Mouse (Mus musculus): ENCODE data around the gene Serpina3k. TPM values are rescaled to one million over a fixed set of nuclear protein-coding genes. Genes with fewer than 3 reads are reported as not detected.
"Not testable (repeated sequence)": the region's sequence is repeated elsewhere in the genome, so short reads cannot be mapped to it uniquely, and the experiment has no call there.

The Serpina3k gene
- polyA plus RNA-seq, 1 experiment = 0.15 TPM

- no peaks in the 10 kb centered on the region for H3K4me1 ChIP-seq (replicated peaks; ENCODE audit: control insufficient read depth, insufficient read depth, low read length)
- H3K4me3 ChIP-seq (ENCODE audit: control insufficient read depth, insufficient read depth, low read length) = no peak overlapping the region
- no peak overlapping the region for H3K27ac ChIP-seq (ENCODE audit: control insufficient read depth, insufficient read depth, low read length)
- DNase-seq = no peak
- H3K27me3 ChIP-seq (ENCODE audit: control insufficient read depth, insufficient read depth, low read length) = no peaks in the 10 kb centered on the region
- TF ChIP-seq POLR2A (IDR thresholded peaks at IDR 0.05; ENCODE audit: control insufficient read depth, extremely low read depth, insufficient read depth, low read length, poor library complexity) (no peak), CTCF (IDR thresholded peaks at IDR 0.05; ENCODE audit: borderline replicate concordance, control insufficient read depth, extremely low read depth, insufficient read depth, low read length, poor library complexity) (no peak)
- H3K36me3 ChIP-seq (ENCODE audit: control insufficient read depth, insufficient read depth, low read length) = no peaks in the 10 kb centered on the region
Observed at GRCm38 (mm10) chr12:104388477-104388876, 50.2 kb downstream of the Serpina3k start.

- not testable (repeated sequence) for H3K27me3 ChIP-seq (ENCODE audit: control insufficient read depth, insufficient read depth, low read length); H3K36me3 ChIP-seq (ENCODE audit: control insufficient read depth, insufficient read depth, low read length); H3K27ac ChIP-seq (ENCODE audit: control insufficient read depth, insufficient read depth, low read length); H3K4me3 ChIP-seq (ENCODE audit: control insufficient read depth, insufficient read depth, low read length); DNase-seq; H3K4me1 ChIP-seq (replicated peaks; ENCODE audit: control insufficient read depth, insufficient read depth, low read length)
- 37% methylated on average over 2 of the region's 2 CpGs for WGBS
Observed at GRCm38 (mm10) chr12:104391057-104391456, 52.8 kb downstream of the Serpina3k start.

Other genes starting within 250 kb of the Serpina3k start
- 0.05 TPM in 1 of 2 replicates, not detected in the other for gene Serpina5, start 237.4 kb upstream of the Serpina3k start, polyA plus RNA-seq (2012; rRNA removed)
- gene Serpina3a, start 225.8 kb upstream of the Serpina3k start, polyA plus RNA-seq (2012; rRNA removed) = 0.10 TPM in 1 of 2 replicates, not detected in the other
- gene Serpina3b, start 210.5 kb upstream of the Serpina3k start, polyA plus RNA-seq (2012; rRNA removed) = 0.09 and 0.19 TPM in 2 replicates
- gene Serpina3c, start 184.6 kb upstream of the Serpina3k start, polyA plus RNA-seq (2012; rRNA removed) = 0.91 and 1.7 TPM in 2 replicates
- gene Serpina3f, start 123.9 kb upstream of the Serpina3k start, polyA plus RNA-seq (2012; rRNA removed) = 1.0 and 1.6 TPM in 2 replicates
- 41.7 and 54.4 TPM in 2 replicates for gene Serpina3g, start 102.2 kb upstream of the Serpina3k start, polyA plus RNA-seq (2012; rRNA removed)
- 5.4 and 8.8 TPM in 2 replicates for gene Serpina3i, start 75.4 kb upstream of the Serpina3k start, polyA plus RNA-seq (2012; rRNA removed)
- gene Serpina3j, start 23.9 kb upstream of the Serpina3k start, polyA plus RNA-seq (2012; rRNA removed) = 1.4 and 2.0 TPM in 2 replicates
- gene Serpina3m, start within 50 bp of the Serpina3k start, polyA plus RNA-seq (2012; rRNA removed) = 0.18 and 0.50 TPM in 2 replicates
- gene Serpina3n, start 68.2 kb downstream of the Serpina3k start, polyA plus RNA-seq (2012; rRNA removed) = 10.2 and 32.2 TPM in 2 replicates
- 0.77 and 1.5 TPM in 2 replicates for gene Gsc, start 134.8 kb downstream of the Serpina3k start, polyA plus RNA-seq (2012; rRNA removed)